ENCODE assay signal across 9 mouse cellular contexts in genomic region chr7:30434238-30434637, GRCm38 (mm10). TPM values are rescaled to one million over a fixed set of nuclear protein-coding genes. Genes with fewer than 3 reads are reported as not detected.
A peak's percentile ranks its signal among the peaks of the same experiment; 100 is the strongest.
DNase-seq lines count a peak whose midpoint lies in the region; ATAC-seq lines count a peak whose summit lies in the region.
"Had no signal": no experiment of that assay in that cellular context is flagged by ENCODE, and none has a peak within 500 bp of the region (broad histone marks: within the 10 kb centered on the region; RNA-seq: fewer than 3 reads in every experiment).

No protein-coding gene starts in this region.

- no peaks in the 10 kb centered on the region for H3K4me1 ChIP-seq in embryonic facial prominence, embryonic 11.5 days (ENCODE audit: control insufficient read depth, insufficient read depth, low read length)

- H3K27ac ChIP-seq in embryonic facial prominence, embryonic 11.5 days (replicated peaks; ENCODE audit: low read depth, low read length): no peak overlapping the region

- H3K27me3 ChIP-seq in embryonic facial prominence, embryonic 11.5 days (ENCODE audit: control insufficient read depth, insufficient read depth, low read length): no peaks in the 10 kb centered on the region; the same call in 1 of the 2 replicates

- ATAC-seq in embryonic facial prominence, embryonic 11.5 days (replicated peaks; ENCODE audit: insufficient number of reproducible peaks, low FRiP score, low TSS enrichment, low read depth): no peak

- no peaks in the 10 kb centered on the region for H3K9me3 ChIP-seq in embryonic facial prominence, embryonic 11.5 days (replicated peaks; ENCODE audit: control insufficient read depth, low read length)
- H3K9me3 ChIP-seq: megakaryocyte, embryonic 14.5 days had no signal

- WGBS in embryonic facial prominence, embryonic 11.5 days: 2% methylated on average over 10 of the region's 10 CpGs

- no peak overlapping the region for H3K4me2 ChIP-seq in embryonic facial prominence, embryonic 11.5 days (ENCODE audit: low read depth, low read length)

- H3K36me3 ChIP-seq in embryonic facial prominence, embryonic 11.5 days (replicated peaks; ENCODE audit: control insufficient read depth, insufficient read depth, low read depth, low read length): no peaks in the 10 kb centered on the region; the same call in 1 of the 2 replicates

- H3K4me3 ChIP-seq in embryonic facial prominence, embryonic 11.5 days (ENCODE audit: low read depth, low read length): no peak overlapping the region
- H3K4me3 ChIP-seq: megakaryocyte, embryonic 14.5 days had no signal

- DNase-seq in cerebellum, adult 8-10 months: peak; percentile 15
- no peak for DNase-seq in cerebellum, postnatal 14 days
- peak; percentile 58 for DNase-seq in ovary, postnatal 14 days (ENCODE audit: low spot score)
- DNase-seq in ovary, postnatal 10 days (ENCODE audit: low spot score): no peak
- peak; percentile 77 for DNase-seq in embryonic facial prominence, embryonic 11.5 days (ENCODE audit: low spot score)
- peak; percentile 56 for DNase-seq in retina, embryonic 14.5 days (ENCODE audit: low spot score)
- no peak for DNase-seq in frontal cortex, postnatal 36 days (ENCODE audit: low spot score in 2 of 2)
- no peak for DNase-seq in spleen, postnatal 36 days (ENCODE audit: low spot score in 2 of 2)

- no peak overlapping the region for H3K9ac ChIP-seq in embryonic facial prominence, embryonic 11.5 days (replicated peaks; ENCODE audit: low read length)

RNA-seq across cellular contexts. Expression of gene Aplp1, which starts 11.1 kb away (rescaled TPM):
- 40.2 and 45.4 TPM in 2 replicates for polyA plus RNA-seq in embryonic facial prominence, embryonic 11.5 days (2014; fragmentation: Nextera tagmentation; extraction: Ambion mirVana)

RNA-seq across cellular contexts. Expression of gene Nfkbid, which starts 12.7 kb away (rescaled TPM):
- 1.6 TPM in 2 replicates for polyA plus RNA-seq in embryonic facial prominence, embryonic 11.5 days (2014; fragmentation: Nextera tagmentation; extraction: Ambion mirVana)

RNA-seq across cellular contexts. Expression of gene Hcst, which starts 14.6 kb away (rescaled TPM):
- polyA plus RNA-seq in embryonic facial prominence, embryonic 11.5 days (2014; fragmentation: Nextera tagmentation; extraction: Ambion mirVana): 0.72 TPM in 1 of 2 replicates, not detected in the other

RNA-seq across cellular contexts. Expression of gene Tyrobp, which starts 20.7 kb away (rescaled TPM):
- 16.9 and 17.9 TPM in 2 replicates for polyA plus RNA-seq in embryonic facial prominence, embryonic 11.5 days (2014; fragmentation: Nextera tagmentation; extraction: Ambion mirVana)

RNA-seq across cellular contexts. Expression of gene Kirrel2, which starts 23.3 kb away (rescaled TPM):
- polyA plus RNA-seq in embryonic facial prominence, embryonic 11.5 days (2014; fragmentation: Nextera tagmentation; extraction: Ambion mirVana): 0.45 and 0.84 TPM in 2 replicates

Comparison
In these comparisons a context has a peak if more than half of its experiments do, and no peak if none do; other contexts are left out.
1. DNase-seq: peak in cerebellum, adult 8-10 months (single experiment), ovary, postnatal 14 days (single experiment), embryonic facial prominence, embryonic 11.5 days (single experiment) and retina, embryonic 14.5 days (single experiment); none in cerebellum, postnatal 14 days (0 of 2), ovary, postnatal 10 days (single experiment), frontal cortex, postnatal 36 days (0 of 2) and spleen, postnatal 36 days (0 of 2).